Mouse (Mus musculus): Measurements from ENCODE around the gene Tmem178b.

Tmem178b gene

GRCm38 (mm10) chr6:40015711-40016460 lies 142.8 kb downstream of the Tmem178b start:
- DNase-seq (ENCODE audit: low spot score in 2 of 2) = no peak

GRCm38 (mm10) chr6:40019396-40019795 lies 146.3 kb downstream of the Tmem178b start:
- no peak for DNase-seq (ENCODE audit: low spot score in 2 of 2)

- DNase-seq (ENCODE audit: low spot score in 2 of 2) = no peak
Observed at GRCm38 (mm10) chr6:40023592-40024335, 150.7 kb downstream of the Tmem178b start.

GRCm38 (mm10) chr6:40024336-40024934 lies 151.4 kb downstream of the Tmem178b start:
- DNase-seq (ENCODE audit: low spot score in 2 of 2) = no peak

- no peak for DNase-seq (ENCODE audit: low spot score in 2 of 2)
Observed at GRCm38 (mm10) chr6:40032901-40033300, 159.8 kb downstream of the Tmem178b start.

GRCm38 (mm10) chr6:40033935-40034334 lies 160.9 kb downstream of the Tmem178b start:
- no peak for DNase-seq (ENCODE audit: low spot score in 2 of 2)

GRCm38 (mm10) chr6:40048969-40049908 lies 176.2 kb downstream of the Tmem178b start:
- peak; percentile 43 to 59 for DNase-seq (ENCODE audit: low spot score in 2 of 2)

- DNase-seq (ENCODE audit: low spot score in 2 of 2) = no peak
Observed at GRCm38 (mm10) chr6:40049909-40050484, 176.9 kb downstream of the Tmem178b start.

- DNase-seq (ENCODE audit: low spot score in 2 of 2) = no peak
Observed at GRCm38 (mm10) chr6:40051698-40052097, 178.6 kb downstream of the Tmem178b start.

- DNase-seq (ENCODE audit: low spot score in 2 of 2) = no peak
Observed at GRCm38 (mm10) chr6:40052593-40052992, 179.5 kb downstream of the Tmem178b start.

GRCm38 (mm10) chr6:40059466-40059865 lies 186.4 kb downstream of the Tmem178b start:
- no peak for DNase-seq (ENCODE audit: low spot score in 2 of 2)

- no peak for DNase-seq (ENCODE audit: low spot score in 2 of 2)
Observed at GRCm38 (mm10) chr6:40061327-40062189, 188.5 kb downstream of the Tmem178b start.

GRCm38 (mm10) chr6:40062190-40062501 lies 189.1 kb downstream of the Tmem178b start:
- no peak for DNase-seq (ENCODE audit: low spot score in 2 of 2)

GRCm38 (mm10) chr6:40063438-40063837 lies 190.4 kb downstream of the Tmem178b start:
- DNase-seq (ENCODE audit: low spot score in 2 of 2) = no peak

GRCm38 (mm10) chr6:40063899-40064298 lies 190.8 kb downstream of the Tmem178b start:
- DNase-seq (ENCODE audit: low spot score in 2 of 2) = no peak

GRCm38 (mm10) chr6:40064342-40064741 lies 191.3 kb downstream of the Tmem178b start:
- DNase-seq (ENCODE audit: low spot score in 2 of 2) = no peak

GRCm38 (mm10) chr6:40068467-40068866 lies 195.4 kb downstream of the Tmem178b start:
- DNase-seq (ENCODE audit: low spot score in 2 of 2) = no peak

GRCm38 (mm10) chr6:40071007-40071406 lies 197.9 kb downstream of the Tmem178b start:
- DNase-seq (ENCODE audit: low spot score in 2 of 2) = no peak

- no peak for DNase-seq (ENCODE audit: low spot score in 2 of 2)
Observed at GRCm38 (mm10) chr6:40076089-40076488, 203.0 kb downstream of the Tmem178b start.

- DNase-seq (ENCODE audit: low spot score in 2 of 2) = no peak
Observed at GRCm38 (mm10) chr6:40076670-40077313, 203.7 kb downstream of the Tmem178b start.
